Mouse (Mus musculus) adipocyte (in vitro differentiated cells): ENCODE measurements at regions not wholly inside any gene's neighbourhood (a gene's known extent, or its start where the extent isn't known, plus 50 kb on each side); places are given as distances from the start of the nearest gene placed in this dataset.

ENCODE experiments used
- DNase-seq: peaks from one replicate; pipeline ENCODE4 v3.0.0-alpha.2; 2016; ENCODE audit warnings: low spot score

DNA sequence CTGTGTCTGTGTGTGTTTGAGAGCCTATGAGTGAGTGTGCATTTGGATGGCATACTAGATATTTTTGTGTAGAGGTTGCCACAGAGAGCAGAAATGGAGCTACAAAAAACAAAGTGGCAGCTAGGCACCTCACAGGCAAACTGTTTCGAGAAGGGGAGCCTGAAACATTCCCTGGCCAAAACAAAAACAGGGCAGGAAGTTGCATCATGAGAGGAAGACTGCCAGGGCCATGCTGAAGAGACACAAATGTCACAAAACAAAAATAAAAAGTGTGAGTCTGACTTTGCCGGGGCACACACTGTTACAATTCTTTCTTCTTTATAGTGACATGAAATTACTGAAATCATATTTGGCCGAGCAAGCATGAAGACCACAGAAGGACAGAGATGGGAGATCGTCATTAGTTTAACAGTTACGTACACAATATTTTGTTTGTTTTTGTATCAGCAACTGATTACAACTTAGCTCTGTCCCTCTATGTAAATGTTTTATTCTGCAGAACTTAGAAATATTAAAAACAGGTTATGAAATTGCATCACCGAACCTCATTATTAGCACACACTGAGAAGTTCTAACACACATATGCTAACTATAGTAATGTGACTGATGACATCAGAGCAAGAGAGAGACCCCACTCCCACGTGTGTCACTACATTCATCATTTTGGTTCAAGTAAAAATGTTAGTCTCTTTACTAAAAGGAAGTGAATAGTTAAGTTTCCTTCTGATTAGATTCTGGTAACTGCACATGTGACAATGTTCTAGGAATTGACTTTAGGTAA, 77.3 kb upstream of the Mkln1 start:
- peak; percentile 81 for DNase-seq

DNA sequence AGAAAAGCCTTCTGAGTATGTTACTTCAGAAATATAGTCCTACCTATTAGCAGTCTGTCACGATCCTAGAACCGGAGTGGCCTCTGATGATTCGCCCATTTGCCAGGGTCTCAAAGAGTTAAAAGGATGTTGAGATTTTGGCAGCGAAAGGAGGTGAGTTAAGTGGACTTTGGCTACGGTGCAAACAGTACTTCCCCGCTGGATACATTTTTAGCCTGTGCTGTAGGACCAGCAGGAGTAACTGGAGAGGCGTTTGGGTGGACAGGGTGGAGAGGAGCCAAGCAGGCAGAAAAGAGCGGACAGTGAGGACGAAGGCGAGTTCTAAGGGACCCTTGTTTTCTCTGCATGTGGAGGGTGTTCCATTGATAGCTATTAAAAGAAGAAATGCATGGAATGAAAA, 76.6 kb upstream of the Mkln1 start:
- DNase-seq = no peak

DNA sequence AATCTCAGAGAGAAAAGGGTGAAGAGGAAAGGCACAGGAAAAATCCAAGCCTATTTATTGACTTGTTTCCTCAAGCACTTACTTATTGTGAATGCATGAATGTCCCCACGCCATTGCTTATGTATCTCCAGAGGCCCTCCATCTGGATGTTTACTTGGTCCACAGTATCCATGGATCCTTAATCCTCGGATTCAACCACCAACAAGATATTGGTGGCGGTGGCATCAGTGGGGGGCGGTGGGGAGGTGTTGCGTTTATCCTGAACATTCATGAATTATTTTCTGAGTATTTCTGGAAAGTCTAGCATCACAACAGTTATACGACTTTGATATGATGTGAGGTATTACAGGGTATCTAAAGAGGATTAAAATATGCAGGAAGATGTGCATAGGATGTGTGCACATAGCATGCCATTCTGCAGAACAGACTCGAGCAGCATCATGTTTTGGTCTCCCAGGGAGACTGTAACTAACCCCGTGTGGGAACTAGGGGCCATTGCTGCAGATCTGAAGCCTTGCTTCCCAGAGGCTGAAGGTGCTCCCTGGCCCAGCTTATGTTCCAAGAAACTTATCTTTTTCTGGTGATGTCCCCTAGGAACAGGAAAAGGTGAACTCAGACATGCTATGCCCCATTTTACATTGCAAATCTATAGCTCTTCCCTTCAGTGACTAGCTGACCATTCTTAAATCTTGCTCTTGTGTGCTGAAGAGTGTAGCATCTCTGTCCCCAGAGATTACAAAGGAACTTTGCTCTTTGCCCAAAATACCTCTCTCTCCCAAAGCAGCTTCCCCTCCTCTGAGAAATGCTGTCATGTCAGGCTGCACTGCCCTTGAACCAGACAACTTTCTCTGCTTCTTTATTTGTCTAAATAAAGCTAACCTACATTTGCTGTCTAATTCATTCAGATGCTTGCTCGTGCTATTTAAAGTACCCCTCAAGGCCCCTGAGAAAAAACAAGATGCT, 75.0 kb upstream of the Mkln1 start:
- DNase-seq = no peak

DNA sequence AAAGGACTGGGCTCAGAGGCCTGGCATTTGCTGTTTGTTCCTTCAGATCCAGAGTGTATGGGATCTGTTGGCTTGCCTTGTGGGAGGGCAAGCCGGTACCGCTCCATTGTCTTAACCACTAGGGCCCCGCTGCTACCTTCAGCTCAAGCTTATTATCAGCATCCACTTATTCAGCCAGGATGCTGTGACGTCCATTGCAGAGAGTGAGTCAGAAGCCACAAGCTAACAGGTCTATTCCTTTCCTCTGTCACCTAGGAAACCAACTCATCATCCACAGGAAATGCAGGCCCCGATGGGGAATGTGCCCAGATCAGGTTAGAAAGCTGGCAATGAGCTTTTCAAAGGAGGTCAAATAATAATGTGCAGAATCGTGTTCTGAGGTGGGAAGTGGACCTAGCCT, 73.8 kb upstream of the Mkln1 start:
- no peak for DNase-seq

DNA sequence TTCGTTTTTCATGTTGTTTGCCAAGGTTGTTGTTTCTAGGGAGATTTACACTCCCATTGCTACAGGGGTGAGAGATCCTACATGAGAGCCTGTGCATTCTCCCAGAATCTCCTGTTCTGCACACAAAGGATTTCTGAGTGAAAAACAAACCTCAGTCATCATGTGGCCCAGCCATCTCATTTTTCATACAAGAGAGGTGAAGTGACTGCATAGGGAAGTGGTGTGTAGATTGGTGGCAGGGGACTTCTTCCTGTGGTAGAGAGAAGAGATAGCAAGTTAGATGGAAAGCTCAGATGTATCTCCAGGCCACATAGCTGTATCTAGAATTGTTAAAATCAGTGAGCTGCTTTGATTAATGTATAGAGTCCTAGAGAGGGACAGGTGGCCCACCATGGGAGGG, 72.9 kb upstream of the Mkln1 start:
- no peak for DNase-seq

DNA sequence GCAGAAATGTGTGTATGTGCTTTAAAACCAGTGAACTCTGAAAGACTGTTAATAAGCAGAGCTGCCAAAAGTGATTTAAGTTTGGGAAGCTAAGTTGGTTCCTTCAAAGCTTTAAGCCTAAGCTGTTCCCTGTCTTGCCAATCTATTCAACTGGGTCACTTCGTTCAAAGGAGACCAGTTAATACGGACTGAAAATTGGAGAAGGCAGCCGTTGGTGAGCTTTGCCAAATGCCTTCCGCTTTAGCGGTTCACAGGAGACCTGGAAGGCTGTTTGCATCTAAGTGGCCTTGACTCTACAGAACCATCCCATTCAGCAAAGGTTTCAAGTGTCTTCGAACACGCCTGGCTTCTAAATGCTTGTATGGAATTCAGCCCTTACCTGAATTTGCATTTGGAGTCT, 68.2 kb upstream of the Mkln1 start:
- no peak for DNase-seq

DNA sequence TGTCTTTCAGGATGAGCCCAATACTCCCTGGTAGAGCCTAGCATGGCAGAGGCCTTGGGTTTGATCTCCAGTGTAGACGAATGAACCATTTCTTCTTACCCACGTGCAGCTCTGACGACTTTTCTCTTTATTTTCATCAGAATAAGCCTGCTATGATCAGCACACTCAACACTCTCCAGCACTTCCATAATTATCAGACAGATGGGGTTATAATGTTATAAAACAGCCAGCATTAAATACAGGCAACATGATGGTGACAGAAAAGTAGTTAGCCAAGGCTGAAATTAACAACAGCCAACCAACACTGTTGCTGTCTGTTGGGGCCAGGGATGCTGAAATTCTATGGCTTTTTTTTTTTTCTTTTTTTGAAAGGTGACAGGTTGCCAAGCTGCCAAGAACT, 67.7 kb upstream of the Mkln1 start:
- no peak for DNase-seq

DNA sequence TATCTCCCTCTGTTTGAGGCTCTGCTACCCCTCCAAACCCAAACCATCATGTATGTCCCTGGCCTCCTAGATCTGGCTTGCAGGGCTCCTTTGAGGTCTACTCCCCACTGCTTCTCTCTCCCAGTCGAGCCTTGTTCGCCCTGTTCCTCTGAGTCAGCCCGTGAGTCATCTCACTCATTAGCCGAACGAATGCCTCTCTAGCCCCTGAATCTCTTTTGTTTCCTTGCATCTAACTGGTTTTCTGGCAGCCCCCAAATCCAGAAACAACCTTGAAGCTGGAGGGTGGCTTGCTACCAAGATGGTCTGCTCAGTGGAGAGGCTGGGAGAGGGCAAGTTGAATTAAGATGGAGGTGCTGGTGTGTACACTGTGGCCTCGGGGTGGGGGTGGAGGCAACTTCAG, 66.3 kb upstream of the Mkln1 start:
- DNase-seq = no peak

DNA sequence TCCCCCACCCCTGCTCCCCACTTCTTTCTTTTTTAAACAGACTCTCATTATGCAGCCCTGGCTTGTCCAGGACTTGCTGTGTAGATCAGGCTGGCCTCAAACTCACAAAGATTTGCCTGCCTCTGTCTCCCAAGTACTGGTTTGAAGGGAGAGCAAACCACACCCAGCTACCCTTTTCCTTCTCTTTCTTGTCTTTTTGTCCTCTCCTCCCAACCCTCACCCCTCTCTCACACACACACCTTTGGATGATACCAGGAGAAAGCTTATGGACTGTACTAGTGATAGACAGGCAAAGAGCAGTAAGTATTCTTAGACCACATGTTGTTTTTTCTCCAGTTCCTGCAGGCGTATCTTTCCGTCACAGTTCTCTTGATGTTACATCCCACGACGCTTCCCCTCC, 65.8 kb upstream of the Mkln1 start:
- DNase-seq = no peak

DNA sequence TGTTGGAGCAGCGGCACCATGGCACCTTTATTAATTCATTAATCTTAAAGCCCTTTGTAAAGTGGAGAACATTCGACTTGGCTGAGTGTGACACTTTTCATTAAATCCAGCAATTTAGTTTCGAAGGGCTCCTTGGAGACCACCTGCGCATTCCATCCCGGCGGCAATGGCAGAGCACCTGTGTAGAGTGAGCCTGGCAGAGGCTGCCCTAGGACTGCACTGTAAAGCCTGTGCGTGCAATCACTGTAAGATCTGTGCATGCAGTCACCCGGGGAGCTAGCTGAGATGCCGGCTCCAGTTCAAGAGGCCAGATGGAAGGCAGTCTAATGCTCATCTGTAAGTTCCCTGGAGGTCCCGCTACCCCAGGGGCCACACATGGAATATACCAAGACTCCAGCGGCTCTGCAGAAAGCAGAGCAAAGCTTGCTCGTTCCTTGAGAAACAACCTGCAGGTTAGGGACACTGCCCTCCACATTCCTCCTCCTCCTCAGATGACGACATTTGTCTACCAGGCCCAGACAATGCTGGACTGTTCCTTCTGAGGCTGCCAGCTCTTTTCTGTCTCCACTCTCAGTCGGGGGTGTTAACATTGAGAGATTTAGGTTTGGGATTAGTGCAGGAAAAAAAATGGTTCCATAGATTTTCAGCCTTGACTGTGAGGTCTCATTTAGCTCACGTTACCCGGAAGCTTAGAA, 65.2 kb upstream of the Mkln1 start:
- DNase-seq = no peak

DNA sequence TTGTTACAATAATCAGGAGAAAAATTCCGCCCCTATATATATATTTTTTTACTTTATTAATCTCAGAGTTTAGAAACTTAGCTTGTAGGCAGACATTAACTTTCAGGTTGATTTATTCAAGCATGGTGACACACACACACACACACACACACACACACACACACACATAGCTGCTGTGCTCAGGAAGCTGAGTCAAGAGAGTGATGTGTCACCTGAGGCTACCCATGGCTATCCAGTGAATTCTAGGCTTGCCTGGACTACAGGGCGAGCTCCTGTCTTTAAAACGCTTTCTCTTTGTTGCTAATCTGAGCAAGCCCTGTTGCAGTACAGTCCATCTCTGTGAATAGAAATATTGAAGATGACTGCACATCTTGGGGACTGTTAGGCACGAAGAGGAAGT, 64.4 kb upstream of the Mkln1 start:
- DNase-seq = no peak

DNA sequence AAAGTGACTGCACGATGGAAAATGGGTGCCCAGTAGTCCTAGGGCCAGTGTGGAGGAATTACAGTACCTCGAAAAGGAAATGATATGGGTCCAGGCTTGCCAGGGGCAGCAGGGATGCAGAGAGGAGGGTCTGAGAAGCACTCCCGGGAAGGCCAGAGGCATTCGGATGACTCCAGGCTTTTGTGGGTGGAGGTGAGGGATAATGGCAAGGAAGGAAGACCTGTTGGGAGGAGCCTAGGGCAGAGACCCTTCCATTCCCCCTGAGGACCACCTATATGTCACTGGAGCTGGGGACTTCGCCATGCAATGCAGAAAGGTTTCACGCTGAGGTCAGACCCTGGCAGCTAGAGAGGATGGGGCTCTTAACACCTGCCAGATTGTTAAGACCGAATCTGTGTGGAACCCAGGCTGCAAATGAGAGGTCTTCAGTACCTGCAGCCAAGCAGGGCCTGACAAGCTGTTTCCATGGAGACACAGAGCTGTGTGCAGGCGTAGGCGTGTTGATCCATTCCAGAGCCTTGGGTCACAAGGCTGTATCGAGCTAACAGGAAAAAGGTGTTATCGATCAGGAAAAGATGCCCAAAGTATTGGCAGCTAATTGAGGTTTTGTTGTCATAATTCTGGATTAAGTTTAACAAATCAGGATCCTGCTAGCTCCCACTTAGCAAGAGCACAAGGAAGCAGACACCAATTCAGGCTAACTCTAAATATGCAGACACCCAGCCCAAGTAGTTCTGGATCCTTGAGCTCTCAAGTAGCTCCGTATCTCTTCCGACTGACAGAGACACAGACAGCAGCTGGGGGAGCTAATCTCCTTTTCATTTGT, 59.2 kb upstream of the Mkln1 start:
- DNase-seq = no peak

DNA sequence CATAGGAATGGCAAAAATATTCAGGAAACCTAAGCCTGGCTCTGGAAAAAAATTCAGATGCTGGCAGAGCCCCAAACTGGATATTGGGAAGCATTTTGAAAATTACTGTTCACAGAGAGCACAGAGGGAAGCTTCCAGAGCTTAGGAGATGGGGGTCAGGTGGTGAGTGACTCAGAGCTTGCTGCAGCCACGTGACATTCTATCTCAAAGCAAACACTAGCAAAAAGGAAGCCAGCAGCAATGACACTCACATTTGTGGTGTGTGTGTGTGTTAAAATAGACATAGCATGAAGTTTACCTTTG, 58.6 kb upstream of the Mkln1 start:
- peak; percentile 31 for DNase-seq

DNA sequence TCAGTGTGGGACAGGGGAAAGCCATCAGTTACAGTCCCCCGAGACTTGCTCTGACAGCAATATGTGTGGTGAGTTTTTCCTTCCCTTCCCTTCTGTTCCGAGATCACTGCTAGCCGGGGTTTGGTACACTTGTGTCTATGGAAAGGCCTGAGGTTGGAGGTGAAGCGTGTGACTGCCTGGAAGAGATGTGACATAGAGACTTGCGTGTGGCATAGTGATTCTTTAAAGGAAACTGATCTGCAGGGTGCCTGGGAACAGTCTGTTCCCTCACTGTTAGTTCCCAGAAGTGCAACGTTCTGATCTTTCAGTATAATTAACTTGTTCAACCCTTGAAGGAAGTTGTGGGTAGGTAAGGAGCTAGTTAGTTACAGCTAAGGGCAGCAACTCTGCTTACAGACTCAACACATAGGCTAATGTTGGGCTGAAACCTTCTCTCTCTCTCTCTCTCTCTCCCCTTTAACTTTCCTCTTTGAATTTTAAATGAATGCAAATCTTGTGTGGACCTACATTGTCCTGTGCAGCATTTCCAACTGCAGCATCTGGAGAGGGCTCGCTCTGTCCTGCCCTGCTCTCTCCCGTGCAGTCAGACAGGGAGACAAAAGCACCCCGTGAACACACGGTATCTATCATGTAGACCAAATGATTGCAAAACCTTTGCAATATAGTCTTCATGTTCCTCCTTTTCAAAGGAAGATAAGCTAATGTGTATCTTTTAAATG, 53.0 kb upstream of the Mkln1 start:
- DNase-seq = no peak

DNA sequence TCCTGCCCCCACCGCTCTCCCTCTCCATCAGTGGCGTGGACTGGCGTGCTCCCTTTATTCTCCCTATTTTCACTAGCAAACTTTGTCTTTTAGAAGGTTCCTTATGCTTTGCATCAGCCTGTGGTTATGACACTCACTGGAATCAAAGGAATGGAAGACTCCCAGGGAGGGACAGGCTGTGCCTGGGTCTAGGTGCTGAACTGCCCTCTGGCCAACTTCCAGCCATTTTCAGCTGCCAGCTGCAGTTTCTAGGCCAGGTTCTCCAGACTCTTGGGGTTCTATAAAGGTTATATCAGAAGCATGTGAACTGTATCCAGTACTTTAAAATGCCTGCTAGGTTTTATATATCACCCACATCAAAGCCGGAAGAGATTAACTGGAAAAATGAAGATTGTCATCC, 50.2 kb upstream of the Mkln1 start:
- DNase-seq = no peak
